Mouse (Mus musculus) hindbrain, embryonic 13.5 days (tissue): Measurements from ENCODE around the gene Pmvk. TPM values are rescaled to one million over a fixed set of nuclear protein-coding genes. Genes with fewer than 3 reads are reported as not detected.

Experiments
- ATAC-seq: fragments of 200-750 bp; cut with Nextera tagmentation; 2 replicates; pipeline ENCODE4 v1.8.0; 2017; ENCODE audit warnings: moderate TSS enrichment; ENCODE audit not compliant: low FRiP score
- H3K27ac ChIP-seq: fragments of 300-500 bp; sonication (generic); 2 replicates; pipeline ENCODE4 v1.5.1; 2015; ENCODE audit warnings: inconsistent platforms, mild to moderate bottlenecking, moderate library complexity
- H3K27me3 ChIP-seq: fragments of 300-500 bp; sonication (generic); 2 replicates; pipeline ENCODE4 v1.6.1; 2015; ENCODE audit warnings: mild to moderate bottlenecking, inconsistent platforms
- H3K36me3 ChIP-seq: fragments of 300-500 bp; sonication (generic); 2 replicates; pipeline ENCODE4 v1.6.1; 2015; ENCODE audit warnings: mild to moderate bottlenecking, inconsistent platforms
- H3K4me1 ChIP-seq: fragments of 300-500 bp; sonication (generic); replicated peaks from 2 replicates; pipeline ENCODE4 v1.6.1; 2015; ENCODE audit warnings: inconsistent platforms
- H3K4me2 ChIP-seq: fragments of 300-500 bp; sonication (generic); 2 replicates; pipeline ENCODE4 v1.6.1; 2015; ENCODE audit warnings: inconsistent platforms, mild to moderate bottlenecking, moderate library complexity
- H3K4me3 ChIP-seq: fragments of 300-500 bp; sonication (generic); 2 replicates; pipeline ENCODE4 v1.5.1; 2015; ENCODE audit warnings: mild to moderate bottlenecking, inconsistent platforms
- H3K9ac ChIP-seq: fragments of 300-500 bp; sonication (generic); 2 replicates; pipeline ENCODE4 v1.6.1; 2015; ENCODE audit warnings: mild to moderate bottlenecking, inconsistent platforms
- H3K9me3 ChIP-seq: fragments of 300-500 bp; sonication (generic); 2 replicates; pipeline ENCODE4 v1.6.1; 2016; ENCODE audit warnings: inconsistent platforms
- WGBS: fragments of 180-500 bp; shearing (Covaris S2); methylation state at CpG from one replicate; pipeline ENCODE4 v1.1.7; 2015; 5-methylcytosine and 5-hydroxymethylcytosine counted together
- polyA plus RNA-seq: library from polyadenylated mRNA; unstranded; fragments of >200 nt; fragmentation: Nextera tagmentation; extraction: Ambion mirVana; gene quantifications from 2 replicates; pipeline ENCODE4 v1.2.1, GENCODE M21; 2015

Gene Pmvk
- polyA plus RNA-seq, 1 experiment from 2014 or later, result 101 TPM

GRCm38 (mm10) chr3:89490790-89491189 is 36.4 kb downstream of the Pmvk start:
- H3K9ac ChIP-seq, result no peak overlapping the region
- no peak for ATAC-seq
- H3K27ac ChIP-seq, result no peak overlapping the region
- 90% methylated on average over 3 of the region's 3 CpGs for WGBS
- H3K27me3 ChIP-seq, result 0 out of 2 replicates have a peak, but pooled peaks cover 10% of the 10 kb centered on the region
- no peaks in the 10 kb centered on the region for H3K9me3 ChIP-seq
- no peak overlapping the region for H3K4me3 ChIP-seq
- peaks cover 9% of the 10 kb centered on the region for H3K4me1 ChIP-seq
- H3K36me3 ChIP-seq, result no peaks in the 10 kb centered on the region
- H3K4me2 ChIP-seq, result no peak overlapping the region

- Histone ChIP-seq H3K4me3 (no peak overlapping the region), H3K27ac (no peak overlapping the region), H3K4me1 (peaks cover 9% of the 10 kb centered on the region), H3K9me3 (no peaks in the 10 kb centered on the region), H3K4me2 (no peak overlapping the region), H3K36me3 (no peaks in the 10 kb centered on the region), H3K9ac (no peak overlapping the region), H3K27me3 (0 out of 2 replicates have a peak, but pooled peaks cover 10% of the 10 kb centered on the region)
- 85% methylated on average over 5 of the region's 5 CpGs for WGBS
- no peak for ATAC-seq
Measured at GRCm38 (mm10) chr3:89491559-89491958, 37.2 kb downstream of the Pmvk start.

GRCm38 (mm10) chr3:89492701-89493151 is 38.4 kb downstream of the Pmvk start:
- Histone ChIP-seq H3K36me3 (no peaks in the 10 kb centered on the region), H3K27me3 (0 out of 2 replicates have a peak, but pooled peaks cover 5% of the 10 kb centered on the region), H3K9ac (no peak overlapping the region), H3K4me2 (no peak overlapping the region), H3K4me1 (peaks cover 9% of the 10 kb centered on the region), H3K4me3 (no peak overlapping the region), H3K27ac (no peak overlapping the region), H3K9me3 (no peaks in the 10 kb centered on the region)
- WGBS, result 44% methylated on average over 8 of the region's 8 CpGs
- no peak for ATAC-seq

- ATAC-seq, result no peak
- no peaks in the 10 kb centered on the region for H3K36me3 ChIP-seq
- WGBS, result 89% methylated on average over 5 of the region's 5 CpGs
- H3K4me2 ChIP-seq, result no peak overlapping the region
- H3K9me3 ChIP-seq, result no peaks in the 10 kb centered on the region
- no peak overlapping the region for H3K4me3 ChIP-seq
- H3K9ac ChIP-seq, result no peak overlapping the region
- peaks cover 9% of the 10 kb centered on the region for H3K4me1 ChIP-seq
- H3K27ac ChIP-seq, result no peak overlapping the region
- H3K27me3 ChIP-seq, result no peaks in the 10 kb centered on the region
Measured at GRCm38 (mm10) chr3:89494630-89495029, 40.3 kb downstream of the Pmvk start.

- Histone ChIP-seq H3K9me3 (no peaks in the 10 kb centered on the region), H3K4me2 (no peak overlapping the region), H3K4me1 (peaks cover 9% of the 10 kb centered on the region), H3K27me3 (no peaks in the 10 kb centered on the region), H3K4me3 (no peak overlapping the region), H3K9ac (no peak overlapping the region), H3K36me3 (no peaks in the 10 kb centered on the region), H3K27ac (no peak overlapping the region)
- no peak for ATAC-seq
- 75% methylated on average over 3 of the region's 3 CpGs for WGBS
Measured at GRCm38 (mm10) chr3:89496366-89496765, 42.0 kb downstream of the Pmvk start.

- Histone ChIP-seq H3K36me3 (no peaks in the 10 kb centered on the region), H3K4me3 (no peak overlapping the region), H3K27me3 (no peaks in the 10 kb centered on the region), H3K4me2 (no peak overlapping the region), H3K4me1 (no peaks in the 10 kb centered on the region), H3K27ac (no peak overlapping the region), H3K9me3 (no peaks in the 10 kb centered on the region), H3K9ac (no peak overlapping the region)
- ATAC-seq, result no peak
- WGBS, result 58% methylated on average over 7 of the region's 7 CpGs
Measured at GRCm38 (mm10) chr3:89499696-89500095, 45.4 kb downstream of the Pmvk start.

GRCm38 (mm10) chr3:89501486-89501885 is 47.1 kb downstream of the Pmvk start:
- no peaks in the 10 kb centered on the region for H3K9me3 ChIP-seq
- no peaks in the 10 kb centered on the region for H3K27me3 ChIP-seq
- no peak overlapping the region for H3K4me2 ChIP-seq
- no peak for ATAC-seq
- no peak overlapping the region for H3K27ac ChIP-seq
- no peaks in the 10 kb centered on the region for H3K36me3 ChIP-seq
- H3K9ac ChIP-seq, result no peak overlapping the region
- no peaks in the 10 kb centered on the region for H3K4me1 ChIP-seq
- H3K4me3 ChIP-seq, result no peak overlapping the region

GRCm38 (mm10) chr3:89502551-89502950 is 48.2 kb downstream of the Pmvk start:
- Histone ChIP-seq H3K36me3 (no peaks in the 10 kb centered on the region), H3K9ac (no peak overlapping the region), H3K4me3 (no peak overlapping the region), H3K4me2 (no peak overlapping the region), H3K4me1 (no peaks in the 10 kb centered on the region), H3K9me3 (no peaks in the 10 kb centered on the region), H3K27me3 (0 out of 2 replicates have a peak, but pooled peaks cover 6% of the 10 kb centered on the region), H3K27ac (no peak overlapping the region)
- WGBS, result 87% methylated on average over 7 of the region's 7 CpGs
- no peak for ATAC-seq

GRCm38 (mm10) chr3:89508041-89508440 is 53.7 kb downstream of the Pmvk start:
- Histone ChIP-seq H3K36me3 (no peaks in the 10 kb centered on the region), H3K4me1 (peaks cover 10% of the 10 kb centered on the region), H3K4me3 (no peak overlapping the region), H3K27me3 (peaks cover 25% of the 10 kb centered on the region; the same call in 1 of the 2 replicates), H3K4me2 (no peak overlapping the region), H3K9me3 (no peaks in the 10 kb centered on the region), H3K9ac (no peak overlapping the region), H3K27ac (no peak overlapping the region)
- ATAC-seq, result no peak
- WGBS, result 40% methylated on average over 9 of the region's 9 CpGs

- H3K36me3 ChIP-seq, result no peaks in the 10 kb centered on the region
- H3K9ac ChIP-seq, result peak overlapping the region; percentile 53
- WGBS, result 24% methylated on average over 4 of the region's 4 CpGs
- H3K27ac ChIP-seq, result peak overlapping the region; percentile 56; the same call in 1 of the 2 replicates
- peaks cover 10% of the 10 kb centered on the region for H3K4me1 ChIP-seq
- no peak overlapping the region for H3K4me3 ChIP-seq
- no peaks in the 10 kb centered on the region for H3K9me3 ChIP-seq
- ATAC-seq, result peak; percentile 46
- H3K27me3 ChIP-seq, result peaks cover 25% of the 10 kb centered on the region; the same call in 1 of the 2 replicates
- peak overlapping the region; percentile 44 for H3K4me2 ChIP-seq
Measured at GRCm38 (mm10) chr3:89510979-89511378, 56.6 kb downstream of the Pmvk start.

GRCm38 (mm10) chr3:89511400-89511799 is 57.1 kb downstream of the Pmvk start:
- H3K4me1 ChIP-seq, result peaks cover 10% of the 10 kb centered on the region
- peaks cover 25% of the 10 kb centered on the region; the same call in 1 of the 2 replicates for H3K27me3 ChIP-seq
- peak overlapping the region; percentile 44 for H3K4me2 ChIP-seq
- H3K9ac ChIP-seq, result peak overlapping the region; percentile 53
- H3K4me3 ChIP-seq, result no peak overlapping the region
- peaks cover 2% of the 10 kb centered on the region; the same call in 1 of the 2 replicates for H3K9me3 ChIP-seq
- 12% methylated on average over 15 of the region's 15 CpGs for WGBS
- peak; percentile 66 for ATAC-seq
- peak overlapping the region; percentile 56 for H3K27ac ChIP-seq
- no peaks in the 10 kb centered on the region for H3K36me3 ChIP-seq

GRCm38 (mm10) chr3:89512225-89512624 is 57.9 kb downstream of the Pmvk start:
- peaks cover 10% of the 10 kb centered on the region for H3K4me1 ChIP-seq
- peaks cover 10% of the 10 kb centered on the region; the same call in 1 of the 2 replicates for H3K9me3 ChIP-seq
- WGBS, result 86% methylated on average over 2 of the region's 2 CpGs
- ATAC-seq, result no peak
- no peak overlapping the region for H3K27ac ChIP-seq
- H3K27me3 ChIP-seq, result peaks cover 20% of the 10 kb centered on the region; the same call in 1 of the 2 replicates
- no peaks in the 10 kb centered on the region for H3K36me3 ChIP-seq
- no peak overlapping the region for H3K9ac ChIP-seq
- no peak overlapping the region for H3K4me3 ChIP-seq
- no peak overlapping the region for H3K4me2 ChIP-seq

GRCm38 (mm10) chr3:89515444-89515843 is 61.1 kb downstream of the Pmvk start:
- H3K4me2 ChIP-seq, result no peak overlapping the region
- H3K4me1 ChIP-seq, result peaks cover 18% of the 10 kb centered on the region
- no peak overlapping the region for H3K9ac ChIP-seq
- H3K27ac ChIP-seq, result no peak overlapping the region
- ATAC-seq, result no peak
- H3K9me3 ChIP-seq, result peaks cover 10% of the 10 kb centered on the region; the same call in 1 of the 2 replicates
- 74% methylated on average over 11 of the region's 11 CpGs for WGBS
- H3K4me3 ChIP-seq, result no peak overlapping the region
- peaks cover 11% of the 10 kb centered on the region; the same call in 1 of the 2 replicates for H3K27me3 ChIP-seq
- no peaks in the 10 kb centered on the region for H3K36me3 ChIP-seq
